Mouse (Mus musculus) cortical plate, adult 2 months (tissue): ENCODE measurements around the gene Fam83c.

Experiments
- CTCF ChIP-seq: fragments of 200-500 bp; IDR thresholded peaks from 2 replicates; pipeline ENCODE4 v1.5.1; 2011; ENCODE audit warnings: mild to moderate bottlenecking, control low read depth, low read length; ENCODE audit not compliant: insufficient read depth; ENCODE audit errors: extremely low read depth
- POLR2A ChIP-seq: fragments of 200-500 bp; IDR thresholded peaks from 2 replicates; pipeline ENCODE4 v1.6.1; 2011; ENCODE audit warnings: mild to moderate bottlenecking, low read length, control low read depth; ENCODE audit not compliant: insufficient read depth; ENCODE audit errors: extremely low read depth

DNA sequence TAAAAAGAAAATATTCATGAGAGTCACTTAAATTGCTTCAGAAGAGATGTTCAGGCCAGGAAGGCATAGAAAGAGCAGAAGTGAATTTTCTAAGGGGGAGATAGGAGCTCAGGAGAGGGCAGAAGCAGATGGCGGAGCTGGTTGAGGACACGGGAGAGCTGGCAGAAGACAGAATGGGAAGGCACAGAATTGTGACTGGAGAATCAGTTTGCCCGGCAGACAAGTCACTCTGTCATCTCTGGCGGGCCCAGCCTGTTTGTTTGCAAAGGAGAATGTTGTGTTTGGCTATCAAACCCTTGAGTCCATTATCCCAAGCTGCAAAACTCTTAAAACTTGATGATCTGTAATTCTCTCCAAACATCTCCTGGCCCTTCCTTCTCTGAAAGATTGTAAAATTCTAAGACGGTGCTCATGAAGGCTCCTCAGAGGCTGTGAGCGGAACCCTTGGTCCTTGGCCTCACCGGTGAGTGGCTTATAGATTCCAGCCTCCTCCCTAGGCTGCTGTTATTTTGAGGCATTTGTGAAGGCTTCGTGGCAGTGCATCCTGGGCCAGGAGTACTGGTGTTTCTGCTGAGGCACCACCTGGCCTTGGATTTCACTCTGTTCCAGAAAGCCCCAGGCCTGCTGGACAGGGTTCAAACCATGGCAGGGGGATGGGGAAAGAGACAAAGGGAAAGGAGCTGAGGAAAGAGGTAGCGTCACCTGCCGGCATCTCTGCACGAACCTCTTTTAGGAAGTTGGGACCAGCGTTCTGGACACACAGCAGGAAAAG lies 39.8 kb downstream of the Fam83c start:
- no peak for TF ChIP-seq CTCF
- TF ChIP-seq POLR2A = no peak
